Mouse (Mus musculus) embryo, embryonic 10.5 days (tissue): ENCODE data around the gene Cpne8.

Experiments used
- DNase-seq: peaks from one replicate; pipeline ENCODE4 v3.0.0-alpha.2; 2015; ENCODE audit warnings: low spot score

Gene Cpne8

DNA sequence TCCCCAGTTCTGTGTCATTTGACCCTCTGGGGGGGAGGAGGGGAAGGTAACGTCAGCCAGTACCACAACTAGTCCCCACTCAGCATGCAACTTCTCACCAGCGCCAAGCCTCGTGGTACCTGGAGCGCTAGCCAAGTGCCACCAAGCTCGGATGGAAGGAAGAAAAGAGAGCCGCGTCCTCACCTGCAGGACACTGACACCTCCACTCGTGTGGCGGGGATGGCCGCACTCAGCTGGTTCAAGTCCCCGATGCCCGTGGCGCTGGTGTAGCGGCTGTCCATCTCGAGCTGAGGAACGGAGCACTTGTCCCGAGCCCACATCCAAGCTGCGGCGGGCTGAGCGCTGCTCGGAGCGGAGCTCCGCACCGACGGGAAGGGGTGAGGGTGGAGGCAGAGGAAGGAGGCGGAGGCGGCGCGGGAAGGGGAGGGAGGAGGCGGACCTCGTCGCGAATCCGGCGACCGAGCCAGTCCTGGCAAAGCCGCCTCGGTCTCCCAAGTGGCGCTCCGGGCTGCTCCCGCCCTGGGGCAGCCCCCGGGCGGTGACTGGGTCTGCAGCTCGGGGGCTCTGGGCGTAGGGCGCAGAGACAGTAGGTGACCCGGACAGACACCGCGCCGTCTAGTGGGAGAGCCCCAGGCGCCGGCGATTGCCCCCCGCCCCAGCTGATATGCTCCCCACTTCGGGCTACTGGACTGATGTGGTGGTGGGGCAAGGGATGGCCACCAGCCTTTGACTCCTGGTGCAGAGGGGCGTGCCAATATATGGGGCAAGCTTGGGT lies at the start of gene Cpne8:
TSS of gene Cpne8 (minus strand) at position 448 of the 775 bp plus-strand sequence.
- peak; percentile 70 for DNase-seq

DNA sequence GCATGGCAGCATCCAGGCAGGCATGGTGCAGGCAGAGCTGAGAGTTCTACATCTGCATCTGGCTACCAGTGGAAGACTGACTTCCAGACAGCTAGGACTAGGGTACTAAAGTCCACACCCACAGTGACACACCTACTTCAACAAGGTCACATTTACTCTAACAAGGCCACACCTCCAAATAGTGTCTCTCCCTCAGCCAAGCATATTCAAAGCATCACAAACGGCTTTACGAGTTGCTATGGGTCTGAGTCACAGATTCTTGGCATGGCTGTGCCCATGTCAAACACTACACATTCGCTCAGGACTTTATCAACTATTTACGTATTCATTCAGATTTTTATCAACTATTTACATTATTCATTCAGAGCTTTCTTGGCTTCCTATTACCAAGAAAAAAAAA lies 38.5 kb upstream of the Cpne8 start:
- DNase-seq = no peak

DNA sequence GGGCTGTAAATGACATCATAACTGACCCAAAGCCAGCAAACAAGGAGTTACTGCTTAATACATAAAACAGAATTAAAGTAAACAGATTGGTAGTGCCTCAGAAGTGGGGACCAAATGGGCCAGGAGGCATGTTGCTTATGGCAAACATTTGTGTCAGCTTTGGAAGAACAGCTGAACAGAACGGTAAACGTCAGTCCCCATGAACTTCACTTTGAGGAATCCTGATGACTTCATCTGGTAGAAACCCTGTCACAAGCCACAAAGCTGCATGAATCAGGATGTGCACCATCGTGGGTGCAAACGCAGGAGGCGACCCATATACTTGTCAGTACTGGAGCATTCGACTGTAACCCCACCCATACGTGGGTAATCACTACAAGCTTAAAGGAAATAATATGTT lies 30.1 kb upstream of the Cpne8 start:
- DNase-seq = no peak

DNA sequence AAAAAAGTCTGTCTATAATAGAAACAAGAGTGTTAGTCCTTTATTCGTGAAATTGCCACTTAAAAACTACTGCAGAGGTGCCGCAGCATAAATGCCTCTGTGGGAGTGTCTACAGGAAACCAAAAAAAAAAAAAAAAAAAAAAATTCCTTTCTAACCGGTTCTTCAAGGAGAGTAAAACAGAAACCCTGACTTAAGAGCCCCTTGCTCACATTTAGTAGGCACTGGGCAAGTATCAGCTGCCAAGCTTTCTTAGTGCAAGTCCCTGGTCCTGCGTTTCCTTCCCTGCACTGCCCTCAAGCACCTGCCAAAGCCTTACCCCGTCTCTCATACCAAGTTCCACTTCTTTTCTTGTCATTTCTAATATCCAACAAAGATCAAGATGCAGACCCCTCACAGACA lies 25.1 kb upstream of the Cpne8 start:
- DNase-seq = no peak

DNA sequence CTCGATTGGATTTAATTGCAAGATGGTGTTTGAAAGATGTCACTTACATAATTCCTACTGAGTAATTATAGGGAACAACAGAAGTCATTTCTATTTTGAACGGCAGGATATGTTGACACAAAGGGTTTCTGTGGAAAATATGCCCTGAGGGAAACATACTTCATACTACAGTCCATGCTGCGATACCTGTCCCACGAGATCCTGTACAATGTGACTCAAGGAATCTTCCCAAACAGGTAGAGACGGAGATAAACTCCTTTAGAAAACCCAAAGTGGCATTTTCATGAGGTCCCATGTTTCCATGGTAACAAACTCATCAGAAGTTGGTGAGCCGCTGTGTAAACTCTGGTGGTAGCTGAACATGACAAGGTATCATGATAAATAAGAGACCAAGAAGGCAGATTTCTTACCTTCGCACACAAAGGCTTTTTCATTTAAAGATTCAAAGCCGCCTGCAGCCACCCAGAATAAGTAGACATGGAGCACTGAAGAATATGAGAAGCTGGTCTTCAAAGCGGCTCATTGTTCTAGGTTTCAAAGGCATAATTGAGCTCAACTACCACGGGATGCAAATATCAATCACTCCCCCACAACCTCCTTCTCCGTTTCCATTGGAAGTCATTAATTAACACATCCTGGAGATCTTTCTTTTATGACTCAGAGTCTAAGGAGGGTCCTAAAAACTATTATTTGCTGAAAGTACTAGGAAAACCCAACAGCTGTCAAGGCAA lies 24.4 kb upstream of the Cpne8 start:
- peak; percentile 19 for DNase-seq

DNA sequence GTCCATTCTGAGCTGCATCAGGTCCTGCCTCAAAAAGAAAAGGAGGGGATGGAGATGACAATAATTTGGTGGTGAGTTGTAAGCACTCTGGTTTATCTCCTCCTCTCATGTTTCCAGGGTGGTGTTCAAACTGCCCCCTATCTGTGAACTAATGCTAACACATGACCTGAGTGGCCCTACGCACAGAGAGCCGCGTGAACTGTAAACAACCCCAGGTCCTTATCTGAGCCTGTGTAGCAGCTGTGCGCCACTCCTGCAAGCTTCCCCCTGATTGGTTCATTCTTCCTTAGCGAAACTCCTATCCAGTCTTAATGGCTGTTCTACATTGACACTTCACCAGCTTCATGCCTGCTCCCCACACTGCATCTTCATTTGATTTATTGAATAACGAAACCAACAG lies 7.5 kb upstream of the Cpne8 start:
- no peak for DNase-seq

DNA sequence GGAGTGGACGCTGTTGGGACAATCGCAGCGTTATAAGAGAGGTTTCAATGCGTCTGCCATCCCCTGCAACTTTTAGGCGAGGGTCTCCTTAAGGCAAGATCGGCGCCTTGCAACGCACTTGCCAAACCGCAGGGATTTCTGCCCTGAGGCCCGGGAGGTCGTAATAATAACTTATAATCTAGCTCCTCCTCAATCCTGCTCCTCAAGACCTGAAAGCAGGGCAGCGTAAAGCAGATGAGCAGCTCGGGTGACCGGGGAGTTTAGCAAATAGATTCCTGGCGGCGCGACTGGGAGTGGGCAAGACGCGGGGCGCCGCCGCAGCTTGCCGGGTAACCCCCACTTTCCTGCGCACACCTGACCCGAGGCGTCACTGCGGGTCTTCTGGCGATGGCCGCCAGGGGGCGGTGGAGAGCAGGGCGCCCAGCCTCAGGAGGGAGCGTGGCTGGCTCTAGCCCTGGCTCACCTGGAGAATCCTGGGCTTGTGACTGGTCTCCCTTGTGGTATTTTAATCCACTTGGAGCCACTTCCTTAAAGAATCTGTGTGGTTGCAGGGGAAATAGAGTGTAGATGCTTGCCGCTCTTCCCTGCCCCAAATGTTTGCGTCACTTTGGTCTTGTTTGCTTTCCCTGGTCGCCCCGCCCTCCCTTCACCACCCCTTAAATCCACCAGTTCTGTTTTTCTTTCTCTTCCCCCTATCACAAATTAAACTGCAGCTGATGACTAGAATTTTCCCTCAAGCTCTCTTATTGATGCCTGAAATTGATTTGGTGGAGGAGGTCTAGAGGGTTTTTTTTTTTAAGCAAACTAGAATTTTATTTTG lies 738 bp upstream of the Cpne8 start:
- DNase-seq = peak; percentile 74

DNA sequence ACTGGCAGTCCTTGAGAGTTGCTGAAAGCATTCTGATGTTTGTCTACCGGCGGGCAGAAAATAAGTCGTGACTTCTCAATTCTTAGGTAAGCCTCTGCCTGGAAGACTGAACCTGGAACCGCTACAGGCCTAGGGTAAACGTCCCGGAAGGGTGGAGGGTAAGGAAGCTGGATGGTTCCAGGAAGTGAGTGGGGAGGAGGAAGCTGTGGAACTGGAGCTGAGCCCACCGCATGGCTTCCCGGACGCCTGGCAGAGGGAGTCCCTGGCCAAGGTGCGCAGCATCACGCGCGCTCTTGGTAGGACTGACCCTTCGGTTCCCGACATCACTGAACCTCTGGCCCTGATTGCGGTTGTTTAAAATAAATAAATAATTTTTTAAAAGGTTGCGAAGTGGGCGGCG lies 744 bp downstream of the Cpne8 start:
- DNase-seq = peak; percentile 26

DNA sequence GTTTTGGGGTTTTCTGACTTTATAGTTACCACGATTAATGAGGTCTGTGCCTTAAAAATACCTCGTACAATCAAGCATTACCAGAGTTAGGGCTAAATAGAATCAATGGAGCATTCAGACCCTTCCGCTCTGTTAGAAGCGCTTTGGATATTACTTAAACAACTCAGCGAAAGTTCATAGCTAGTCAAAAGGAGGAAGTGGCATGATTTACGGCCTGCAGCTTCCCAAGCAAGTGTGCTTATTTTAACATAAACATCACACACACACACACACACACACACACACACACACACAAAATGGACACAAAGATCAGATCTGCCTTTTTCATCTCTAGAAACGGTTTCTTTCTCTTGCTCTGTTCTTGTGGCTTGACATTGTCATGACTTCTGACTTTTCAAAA lies 9.7 kb downstream of the Cpne8 start:
- DNase-seq = peak; percentile 22

DNA sequence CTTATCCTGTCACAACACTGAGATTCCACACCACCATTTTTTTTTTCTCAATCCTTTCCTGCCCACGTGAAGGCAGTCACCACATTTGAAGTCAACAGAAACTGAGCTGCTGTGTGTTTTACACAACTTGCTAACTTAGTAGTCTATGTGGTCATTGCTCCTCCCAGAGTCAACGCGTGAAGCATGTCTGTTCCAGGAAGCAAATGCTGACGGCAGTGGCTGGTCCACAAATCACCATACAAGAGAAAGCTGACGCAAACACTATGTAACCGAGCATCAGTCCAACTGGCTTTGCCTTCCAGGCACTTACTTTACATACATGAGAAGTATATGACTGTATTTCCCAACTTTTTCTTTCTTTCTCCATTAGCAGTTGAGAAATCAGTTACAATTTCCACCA lies 12.3 kb downstream of the Cpne8 start:
- DNase-seq = no peak

DNA sequence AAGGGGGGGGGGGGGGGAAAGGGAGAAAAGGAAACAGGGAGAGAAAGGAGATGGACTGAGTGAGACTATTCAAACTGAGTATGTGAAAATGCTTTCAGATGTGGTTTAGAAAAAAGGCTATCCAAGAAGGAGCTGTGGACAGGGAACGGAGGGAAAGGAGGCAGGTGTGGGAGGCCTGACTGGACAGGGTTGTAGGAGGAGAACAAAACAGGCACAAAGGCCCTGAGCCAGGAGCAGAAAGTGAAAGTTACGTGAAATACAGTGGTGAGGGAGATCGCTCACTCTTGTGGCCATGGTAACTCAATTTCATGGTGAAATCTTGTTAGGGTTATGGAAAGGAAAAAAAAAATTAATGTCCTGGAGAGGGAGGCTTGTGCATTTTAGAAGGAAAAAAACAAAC lies 14.6 kb downstream of the Cpne8 start:
- DNase-seq = no peak

DNA sequence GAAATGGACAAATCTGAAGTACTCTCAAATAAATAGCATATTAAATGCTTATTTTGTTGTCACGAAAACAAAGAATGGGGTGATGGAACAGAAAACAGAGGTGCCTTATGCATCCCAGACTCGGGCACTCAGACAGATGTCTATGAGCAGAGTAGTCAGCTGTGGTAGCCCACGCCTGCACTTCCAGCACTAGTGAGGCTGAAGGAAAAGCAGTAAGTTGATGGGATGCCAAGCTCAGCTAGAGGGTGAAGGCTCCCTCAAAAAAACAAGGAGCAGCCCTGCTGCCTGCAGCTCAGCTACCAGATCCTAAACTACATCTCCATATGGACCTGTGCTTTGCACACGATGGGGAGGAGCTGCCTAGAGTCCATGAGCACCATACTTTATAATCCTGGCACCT lies 15.6 kb downstream of the Cpne8 start:
- no peak for DNase-seq

DNA sequence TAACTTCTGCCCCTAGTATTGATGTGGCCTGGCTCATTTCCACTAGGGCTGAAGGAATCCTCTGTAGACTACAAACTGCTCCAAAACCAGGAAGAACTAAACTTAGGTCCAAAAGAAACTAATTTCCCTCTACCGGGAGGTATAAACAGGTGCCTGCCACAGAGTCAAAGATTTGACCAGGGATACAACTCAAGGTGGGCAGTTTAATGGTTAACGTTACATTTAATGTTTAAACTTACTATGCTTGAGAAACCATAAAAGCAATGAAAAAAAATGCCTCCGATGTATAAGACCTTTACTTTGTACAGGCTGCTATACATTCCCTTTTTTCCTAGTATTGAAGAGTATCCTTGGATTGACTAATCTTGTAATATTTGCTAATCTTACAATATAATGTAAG lies 18.5 kb downstream of the Cpne8 start:
- no peak for DNase-seq

DNA sequence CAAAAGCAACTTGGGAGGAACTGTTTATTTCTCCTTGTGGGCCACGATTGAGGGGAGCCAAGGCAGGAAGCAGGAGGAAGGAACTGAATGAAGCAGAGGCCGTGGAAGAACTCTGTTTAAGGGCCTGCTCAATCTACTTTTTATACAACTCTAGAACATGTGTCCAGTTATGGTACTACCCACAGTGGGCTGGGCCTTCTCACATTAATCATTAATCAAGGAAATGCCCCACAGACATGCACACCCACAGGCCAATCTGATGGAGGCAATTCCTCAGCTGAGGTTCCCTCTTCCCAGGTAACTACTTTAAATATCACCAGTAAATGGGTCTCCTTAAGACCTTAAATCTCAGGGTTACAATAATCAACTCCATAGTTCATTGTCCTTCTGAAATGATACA lies 21.2 kb downstream of the Cpne8 start:
- no peak for DNase-seq

DNA sequence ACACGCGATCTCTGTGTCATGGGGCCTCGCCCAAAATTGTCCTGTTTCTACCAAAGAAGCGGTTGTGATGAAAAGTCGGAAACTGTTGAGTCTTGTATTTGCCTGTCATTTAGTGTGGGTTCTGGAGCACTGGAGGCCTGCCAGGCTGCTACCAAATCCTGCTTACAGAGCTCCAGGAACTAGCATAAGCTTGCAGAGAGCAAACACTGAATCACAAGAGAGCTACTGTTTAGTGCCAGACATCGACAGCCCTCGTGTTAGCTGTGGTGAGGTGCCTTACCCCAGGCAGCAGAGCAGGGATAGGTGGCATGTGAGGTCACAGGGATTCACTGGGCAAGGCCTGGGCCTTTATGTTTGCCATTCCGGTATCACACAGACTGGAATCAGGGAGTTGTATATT lies 22.7 kb downstream of the Cpne8 start:
- no peak for DNase-seq

DNA sequence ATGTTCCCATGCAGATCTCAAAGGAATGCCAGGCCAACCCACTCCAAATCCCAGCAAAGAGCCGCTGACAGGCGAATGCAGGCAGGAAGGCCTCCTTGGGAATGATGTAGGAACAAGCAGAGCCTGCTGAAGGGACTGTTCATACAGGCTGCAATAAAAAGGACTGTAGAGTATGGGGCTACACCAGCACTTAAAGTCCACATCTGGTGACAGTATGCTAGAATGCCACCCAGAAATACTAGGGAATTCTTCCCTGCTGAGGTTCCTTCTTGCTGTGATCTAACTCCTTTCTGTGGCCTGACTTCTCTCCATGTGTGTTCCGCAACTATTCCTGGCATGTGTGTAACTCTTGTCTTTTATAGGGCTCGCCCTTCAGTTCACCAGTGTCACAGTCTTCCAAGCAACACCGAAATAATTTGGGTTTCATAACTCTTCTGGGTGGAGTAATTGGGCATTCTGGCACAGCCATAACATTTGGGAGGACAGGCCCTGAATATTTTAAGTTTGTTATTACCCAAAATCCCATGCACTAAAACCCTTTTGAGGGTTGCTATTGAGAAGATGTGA lies 32.1 kb downstream of the Cpne8 start:
- no peak for DNase-seq

DNA sequence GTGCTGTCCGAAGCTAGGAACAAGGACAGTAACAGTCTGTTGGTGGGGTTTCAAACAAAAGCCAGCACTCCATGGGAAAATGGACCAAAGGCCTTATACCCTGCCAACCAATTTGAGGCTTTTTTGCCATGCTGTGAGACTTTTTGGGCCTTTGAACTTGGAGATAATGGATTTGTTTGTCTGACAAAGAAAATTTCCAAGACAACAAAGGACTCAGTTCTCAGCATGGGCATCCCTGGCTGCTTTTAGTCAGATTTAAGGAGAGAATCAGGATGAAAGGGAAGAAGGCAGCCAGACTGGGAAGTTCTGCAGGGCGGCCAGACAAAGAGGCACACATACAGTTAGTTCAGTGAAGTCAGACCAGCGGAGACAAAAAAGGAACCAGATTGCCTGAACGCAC lies 32.9 kb downstream of the Cpne8 start:
- DNase-seq = no peak

DNA sequence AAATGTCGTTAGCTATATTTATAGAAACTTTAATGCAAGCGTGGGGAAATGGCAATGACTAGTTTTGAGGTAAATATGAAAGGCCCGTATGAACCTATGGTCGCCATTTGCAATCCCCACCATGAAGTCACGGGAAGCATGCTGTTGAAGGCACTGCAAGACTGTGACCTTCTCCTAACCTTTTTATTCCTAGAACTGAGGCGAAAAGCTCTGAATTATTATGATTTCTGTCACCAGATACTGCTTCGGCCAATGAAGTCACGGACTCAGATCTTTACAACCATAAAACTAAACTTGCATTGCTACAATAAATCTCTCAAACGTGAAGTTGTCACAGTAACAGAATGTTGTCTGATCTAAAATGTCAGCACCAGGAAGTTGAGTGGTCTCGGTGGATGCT lies 33.4 kb downstream of the Cpne8 start:
- DNase-seq = no peak

DNA sequence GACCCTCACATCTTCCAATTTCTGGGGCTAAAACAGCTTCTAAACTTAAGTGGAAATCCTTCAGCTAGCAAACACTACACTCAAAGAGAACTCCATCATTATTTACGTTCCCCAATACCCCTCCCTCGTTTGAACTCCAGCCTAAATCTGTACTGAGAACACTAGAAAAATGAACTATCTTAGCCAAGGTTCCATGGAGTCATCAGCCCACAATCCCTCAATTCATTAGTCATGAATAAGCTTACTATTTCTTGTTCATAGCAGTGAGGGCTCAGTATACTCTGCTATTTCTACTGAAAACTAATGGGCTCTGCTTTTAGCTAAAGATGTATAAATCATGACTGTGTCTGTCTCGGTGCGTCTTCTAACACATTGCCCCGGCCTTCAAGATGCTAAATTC lies 55.0 kb downstream of the Cpne8 start:
- no peak for DNase-seq

DNA sequence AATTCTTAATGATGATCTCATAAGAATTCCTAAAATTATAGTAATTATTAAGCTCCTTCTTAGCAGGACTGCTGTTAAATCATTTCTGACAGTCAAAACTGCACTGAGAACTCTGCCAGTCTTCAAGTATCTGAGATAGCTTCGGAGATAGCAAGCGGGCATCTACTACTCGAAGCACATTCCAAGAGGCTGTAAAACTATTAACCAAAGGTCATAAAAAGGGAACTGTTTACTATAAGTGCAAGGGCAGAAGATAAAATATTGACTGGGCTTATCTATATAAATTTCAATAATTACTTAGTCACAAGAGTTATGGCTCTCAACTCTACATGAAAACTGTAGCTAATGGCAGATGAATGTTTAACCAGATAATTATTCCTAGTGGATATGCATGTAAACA lies 57.2 kb downstream of the Cpne8 start:
- DNase-seq = no peak

DNA sequence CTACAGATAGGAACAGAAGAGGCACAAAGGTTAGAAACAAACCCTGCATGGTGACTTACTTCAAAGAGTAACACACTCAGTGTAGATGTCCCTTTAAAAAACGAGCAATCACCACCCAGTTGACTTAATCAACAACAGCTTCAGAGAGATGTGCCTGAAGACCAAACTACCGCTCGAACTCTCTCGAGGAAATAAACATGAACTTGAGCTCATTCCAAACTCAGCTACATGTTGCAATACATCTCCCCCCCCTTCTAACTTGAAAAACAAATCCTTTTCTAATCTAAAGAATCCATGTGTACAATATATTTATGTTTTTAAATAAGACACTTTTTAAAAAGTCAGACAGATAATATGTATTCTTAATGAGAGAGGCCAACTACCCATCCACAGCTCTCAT lies 59.5 kb downstream of the Cpne8 start:
- no peak for DNase-seq

DNA sequence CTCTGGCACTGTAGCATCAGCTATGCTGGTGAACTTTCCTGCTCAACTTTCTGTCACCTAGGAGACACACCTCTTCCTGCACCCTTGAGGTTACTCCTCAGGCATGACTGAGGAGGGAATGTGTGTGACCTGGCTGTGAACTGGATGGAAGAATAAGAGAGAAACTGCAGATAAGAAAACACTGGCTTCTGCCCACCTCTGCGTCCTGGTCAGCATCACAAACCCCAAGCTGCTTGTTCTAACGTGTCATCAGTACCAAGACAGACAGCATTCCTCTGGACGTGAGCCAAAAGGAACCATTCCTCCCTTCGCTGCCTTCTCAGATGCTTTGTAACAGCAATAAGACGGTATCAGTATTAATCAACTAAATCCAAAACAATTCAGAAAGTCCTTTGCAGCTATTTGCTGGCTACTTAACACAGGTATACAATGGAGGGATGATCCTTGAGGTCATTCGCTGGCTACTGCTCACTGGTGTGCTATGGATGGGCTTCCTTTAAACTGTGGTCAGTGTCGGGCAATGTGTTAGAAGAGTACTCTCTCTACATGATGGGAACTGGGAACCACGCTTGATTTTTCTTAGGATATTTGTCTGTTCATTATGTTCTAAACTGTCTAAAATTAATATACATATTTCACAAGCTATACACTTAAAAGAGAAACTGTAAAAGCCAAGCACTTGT lies 63.0 kb downstream of the Cpne8 start:
- no peak for DNase-seq
